Mouse (Mus musculus) liver, embryonic 14.5 days (tissue): ENCODE data around the gene Pnpla3. TPM values are rescaled to one million over a fixed set of nuclear protein-coding genes. Genes with fewer than 3 reads are reported as not detected.
A peak's percentile ranks its signal among the peaks of the same experiment; 100 is the strongest.

ENCODE experiments used
- ATAC-seq: fragments of 200-750 bp; cut with Nextera tagmentation; 2 replicates; pipeline ENCODE4 v1.8.0; 2017; ENCODE audit warnings: moderate number of reproducible peaks, mild to moderate bottlenecking, moderate library complexity; ENCODE audit not compliant: insufficient read depth
- DNase-seq, 3 experiments: peaks; one replicate each; pipeline ENCODE4 v3.0.0-alpha.2; 2012 to 2013; ENCODE audit warnings: low read depth in 3 of 3, low spot score in 3 of 3
- H3K27ac ChIP-seq: fragments of 300-500 bp; sonication (generic); 2 replicates; pipeline ENCODE4 v1.5.1; 2014; ENCODE audit warnings: moderate library complexity, mild to moderate bottlenecking, control low read depth, inconsistent platforms
- H3K27me3 ChIP-seq: fragments of 300-500 bp; sonication (generic); 2 replicates; pipeline ENCODE4 v1.6.1; 2014; ENCODE audit warnings: mild to moderate bottlenecking, low read length, moderate library complexity; ENCODE audit not compliant: control insufficient read depth, insufficient read depth
- H3K36me3 ChIP-seq: fragments of 300-500 bp; sonication (generic); replicated peaks from 2 replicates; pipeline ENCODE4 v1.6.1; 2014; ENCODE audit warnings: low read depth; ENCODE audit not compliant: control insufficient read depth, insufficient read depth
- H3K4me1 ChIP-seq, 2 experiments: fragments of 200-500 bp in 1 of 2; fragments of 300-500 bp in 1 of 2; sonication (generic) in 1 of 2; replicated peaks; 2 replicates each; pipeline ENCODE4 v1.6.1; 2012 to 2014; ENCODE audit warnings: antibody characterized with exemption in 1 of 2, inconsistent platforms in 1 of 2, low read length in 1 of 2; ENCODE audit not compliant: control insufficient read depth in 2 of 2, insufficient read depth in 2 of 2
- H3K4me2 ChIP-seq: fragments of 300-500 bp; sonication (generic); 2 replicates; pipeline ENCODE4 v1.6.1; 2014; ENCODE audit warnings: low read depth, mild to moderate bottlenecking, control low read depth, moderate library complexity
- H3K4me3 ChIP-seq, 2 experiments: fragments of 200-500 bp in 1 of 2; fragments of 300-500 bp in 1 of 2; sonication (generic) in 1 of 2; 2 replicates each; pipeline ENCODE4 v1.5.1; 2012 to 2014; ENCODE audit warnings: low read depth in 2 of 2, low read length in 2 of 2, mild to moderate bottlenecking in 2 of 2, control low read depth in 1 of 2, inconsistent platforms in 1 of 2, moderate library complexity in 1 of 2; ENCODE audit not compliant: insufficient read depth in 1 of 2
- H3K9ac ChIP-seq: fragments of 300-500 bp; sonication (generic); replicated peaks from 2 replicates; pipeline ENCODE4 v1.6.1; 2014; ENCODE audit warnings: mild to moderate bottlenecking, control low read depth, moderate library complexity
- H3K9me3 ChIP-seq: fragments of 300-500 bp; sonication (generic); 2 replicates; pipeline ENCODE4 v1.6.1; 2016; ENCODE audit warnings: low read length, mixed read lengths; ENCODE audit not compliant: control insufficient read depth
- CTCF ChIP-seq: IDR thresholded peaks from 2 replicates; pipeline ENCODE4 v1.5.1; 2016; ENCODE audit warnings: antibody characterized with exemption, low read depth, control low read depth
- EP300 ChIP-seq: IDR thresholded peaks from 2 replicates; pipeline ENCODE4 v1.6.1; 2016; ENCODE audit warnings: antibody characterized with exemption, low read depth
- WGBS: fragments of 180-500 bp; shearing (Covaris S2); extraction: QIAGEN DNeasy Blood & Tissue Kit; methylation state at CpG from one replicate; pipeline ENCODE4 v1.1.7; 2014; ENCODE audit not compliant: insufficient replicate concordance; 5-methylcytosine and 5-hydroxymethylcytosine counted together
- polyA plus RNA-seq, 2 experiments: library from polyadenylated mRNA; depleted of rRNA in 1 of 2; stranded (reverse) in 1 of 2; unstranded in 1 of 2; fragments of >200 nt; fragmentation: Nextera tagmentation in 1 of 2; extraction: Ambion mirVana in 1 of 2; gene quantifications; 2 replicates each; pipeline versions ENCODE4 v1.2.1 to v1.2.3; 2012 to 2014

Pnpla3 gene
- polyA plus RNA-seq, 2 experiments, result 0.72 to 4.0 TPM

DNA sequence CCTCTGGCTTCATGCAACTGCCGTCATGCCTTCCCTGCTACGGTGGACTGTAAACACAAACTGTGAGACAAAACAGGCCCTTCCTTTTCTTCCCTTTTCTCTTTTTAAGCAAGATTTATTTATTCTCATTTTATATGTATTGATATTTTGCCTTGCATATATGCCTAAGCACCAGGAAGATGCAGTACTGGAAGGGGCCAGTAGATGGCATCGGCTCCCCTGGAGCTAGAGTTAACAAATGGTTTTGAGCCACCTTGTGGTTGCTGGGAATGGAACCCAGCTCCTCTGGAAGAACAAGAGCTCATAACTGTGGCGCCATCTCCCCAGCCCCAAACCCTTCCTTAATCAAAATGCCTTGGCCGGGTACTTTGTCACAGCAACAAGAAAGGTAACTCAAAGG is 32.2 kb upstream of the Pnpla3 start:
- H3K36me3 ChIP-seq, result no peaks in the 10 kb centered on the region
- H3K4me2 ChIP-seq, result no peak overlapping the region
- H3K9ac ChIP-seq, result no peak overlapping the region
- no peak for ATAC-seq
- 64% methylated on average over 5 of the region's 5 CpGs for WGBS
- peak; percentile 20 to 35 (median 22) for DNase-seq
- no peaks in the 10 kb centered on the region for H3K9me3 ChIP-seq
- H3K4me3 ChIP-seq, result no peak overlapping the region
- no peaks in the 10 kb centered on the region for H3K4me1 ChIP-seq
- H3K27me3 ChIP-seq, result no peaks in the 10 kb centered on the region
- TF ChIP-seq CTCF, result peak; percentile 86
- no peak for TF ChIP-seq EP300
- H3K27ac ChIP-seq, result no peak overlapping the region

DNA sequence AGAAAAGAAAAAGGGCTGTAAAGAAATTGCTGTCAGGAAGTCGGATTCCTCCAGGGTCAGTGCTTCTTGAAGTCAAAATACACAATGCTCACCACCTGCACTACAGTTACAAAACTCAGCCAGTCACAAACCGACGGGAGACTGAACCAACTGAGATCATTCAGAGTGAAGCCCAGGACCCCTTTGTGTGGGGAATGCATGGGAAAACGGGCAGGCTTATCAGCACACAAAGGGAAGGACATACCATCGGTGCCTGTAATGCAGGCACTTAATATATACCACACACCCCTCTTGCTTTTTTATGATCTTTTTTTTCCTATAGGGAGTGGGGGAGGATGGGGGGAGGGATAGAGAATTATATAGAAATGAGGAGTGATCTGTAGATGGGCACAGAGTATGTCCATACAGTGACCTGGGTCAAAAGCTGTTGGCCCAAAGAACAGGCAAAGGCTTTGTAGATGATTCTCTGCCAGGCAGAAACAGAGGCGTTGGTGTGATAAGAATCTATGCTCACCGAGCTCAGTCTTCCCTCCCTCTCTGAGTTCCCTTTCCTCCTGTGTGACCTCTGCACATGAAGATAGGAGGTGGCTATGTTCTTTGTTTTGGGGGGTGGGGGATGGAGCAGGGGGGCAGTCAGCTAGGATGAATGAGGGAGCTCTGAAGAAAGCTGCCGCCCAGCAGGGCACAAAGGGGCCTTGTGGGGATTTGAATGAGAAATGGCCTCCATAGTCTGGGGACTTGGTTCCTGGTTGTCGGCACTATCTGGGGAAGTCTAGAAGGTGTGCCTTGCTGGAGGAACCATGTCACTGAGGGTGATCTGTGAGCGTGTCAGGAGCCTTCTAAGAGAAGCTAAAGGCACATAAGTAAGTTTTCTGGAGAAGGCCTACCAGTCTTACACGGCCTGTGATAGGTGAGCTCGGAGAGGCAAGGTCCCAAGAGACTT is 30.9 kb upstream of the Pnpla3 start:
- no peak for TF ChIP-seq CTCF
- no peak for TF ChIP-seq EP300
- 29% methylated on average over 12 of the region's 12 CpGs for WGBS
- Histone ChIP-seq H3K4me3 (no peak overlapping the region), H3K27ac (no peak overlapping the region), H3K27me3 (no peaks in the 10 kb centered on the region), H3K4me1 (no peaks in the 10 kb centered on the region; a peak in 1 of 4 replicates), H3K4me2 (no peak overlapping the region), H3K9ac (no peak overlapping the region), H3K9me3 (no peaks in the 10 kb centered on the region), H3K36me3 (no peaks in the 10 kb centered on the region)
- ATAC-seq (no peak), DNase-seq (no peak)

DNA sequence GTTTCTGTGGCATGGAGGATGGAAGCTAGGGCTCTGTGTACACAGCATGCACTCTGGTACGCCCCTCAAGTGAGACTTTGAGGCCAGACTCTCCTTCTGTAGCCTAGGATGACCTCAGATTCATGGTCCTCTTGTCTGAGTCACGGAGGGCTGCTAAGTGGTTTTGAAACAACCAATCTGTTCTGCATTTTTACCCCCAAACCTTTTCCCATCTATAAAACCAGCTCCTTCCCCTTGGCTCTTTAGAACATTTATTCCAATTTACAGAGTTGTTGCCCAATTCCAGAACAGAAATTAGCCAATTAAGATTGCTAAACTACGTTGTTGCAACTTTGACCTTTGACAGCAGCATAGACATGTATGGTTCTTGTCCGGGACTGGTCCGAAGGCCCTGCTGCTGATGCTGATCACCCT is 28.0 kb upstream of the Pnpla3 start:
- no peak for TF ChIP-seq CTCF
- no peak for TF ChIP-seq EP300
- no peaks in the 10 kb centered on the region for H3K27me3 ChIP-seq
- ATAC-seq, result no peak
- H3K4me3 ChIP-seq, result no peak overlapping the region
- H3K27ac ChIP-seq, result no peak overlapping the region
- H3K36me3 ChIP-seq, result no peaks in the 10 kb centered on the region
- H3K9ac ChIP-seq, result no peak overlapping the region
- 62% methylated on average over 5 of the region's 5 CpGs for WGBS
- no peaks in the 10 kb centered on the region for H3K9me3 ChIP-seq
- H3K4me2 ChIP-seq, result no peak overlapping the region
- DNase-seq, result no peak
- H3K4me1 ChIP-seq, result no peaks in the 10 kb centered on the region; a peak in 1 of 4 replicates

DNA sequence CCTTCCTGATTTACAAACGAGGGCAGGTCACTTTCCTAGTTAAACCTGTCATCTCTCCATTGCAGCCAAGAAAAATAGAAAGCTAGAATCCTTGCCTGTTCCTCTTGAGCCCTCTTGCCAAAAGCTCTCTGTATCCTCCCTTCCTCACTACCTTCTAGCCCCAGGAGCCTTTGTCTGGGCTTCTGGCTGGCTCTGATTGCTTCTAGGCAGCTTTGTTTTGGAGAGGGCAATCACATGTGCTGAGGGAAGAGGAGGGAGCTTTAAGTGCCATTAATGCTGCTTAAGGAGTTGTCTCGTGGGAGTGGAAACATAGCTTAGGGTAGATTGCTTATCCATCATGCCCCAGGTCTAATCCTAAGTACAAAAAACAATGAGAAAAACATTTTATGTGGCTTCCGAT is 27.5 kb upstream of the Pnpla3 start:
- no peaks in the 10 kb centered on the region; a peak in 1 of 4 replicates for H3K4me1 ChIP-seq
- TF ChIP-seq CTCF, result no peak
- TF ChIP-seq EP300, result no peak
- no peaks in the 10 kb centered on the region for H3K36me3 ChIP-seq
- DNase-seq (no peak), ATAC-seq (no peak)
- no peaks in the 10 kb centered on the region for H3K27me3 ChIP-seq
- H3K4me2 ChIP-seq, result no peak overlapping the region
- H3K4me3 ChIP-seq, result no peak overlapping the region
- whole genome bisulfite sequencing, result 45% methylated on average over 3 of the region's 3 CpGs
- no peak overlapping the region for H3K27ac ChIP-seq
- no peaks in the 10 kb centered on the region for H3K9me3 ChIP-seq
- H3K9ac ChIP-seq, result no peak overlapping the region

DNA sequence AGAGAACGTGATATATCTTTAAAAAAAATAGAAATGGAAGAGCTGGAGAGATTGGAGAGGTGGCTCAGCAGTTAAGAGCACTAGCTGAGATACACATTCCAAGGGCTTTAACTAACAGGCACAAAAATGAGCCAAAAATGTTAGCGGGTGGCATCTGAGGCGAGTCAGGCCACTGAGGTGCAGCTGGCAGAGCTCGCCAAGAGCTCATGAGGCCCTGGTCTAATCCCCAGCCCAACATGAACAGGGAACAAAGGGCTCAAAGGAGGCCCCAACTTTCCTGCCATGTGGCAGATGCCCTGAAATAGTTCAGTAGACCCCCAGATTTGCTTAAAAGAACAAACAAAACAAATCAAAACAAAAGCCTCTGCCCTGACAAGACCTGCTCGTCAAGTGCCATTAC is 26.7 kb upstream of the Pnpla3 start:
- Histone ChIP-seq H3K36me3 (no peaks in the 10 kb centered on the region), H3K4me3 (no peak overlapping the region), H3K9ac (no peak overlapping the region), H3K9me3 (no peaks in the 10 kb centered on the region), H3K27ac (no peak overlapping the region), H3K27me3 (no peaks in the 10 kb centered on the region), H3K4me1 (no peaks in the 10 kb centered on the region; a peak in 1 of 4 replicates), H3K4me2 (no peak overlapping the region)
- ATAC-seq (no peak), DNase-seq (no peak)
- WGBS, result 69% methylated on average over 5 of the region's 5 CpGs
- no peak for TF ChIP-seq CTCF
- no peak for TF ChIP-seq EP300
